In the genomic region with DNA sequence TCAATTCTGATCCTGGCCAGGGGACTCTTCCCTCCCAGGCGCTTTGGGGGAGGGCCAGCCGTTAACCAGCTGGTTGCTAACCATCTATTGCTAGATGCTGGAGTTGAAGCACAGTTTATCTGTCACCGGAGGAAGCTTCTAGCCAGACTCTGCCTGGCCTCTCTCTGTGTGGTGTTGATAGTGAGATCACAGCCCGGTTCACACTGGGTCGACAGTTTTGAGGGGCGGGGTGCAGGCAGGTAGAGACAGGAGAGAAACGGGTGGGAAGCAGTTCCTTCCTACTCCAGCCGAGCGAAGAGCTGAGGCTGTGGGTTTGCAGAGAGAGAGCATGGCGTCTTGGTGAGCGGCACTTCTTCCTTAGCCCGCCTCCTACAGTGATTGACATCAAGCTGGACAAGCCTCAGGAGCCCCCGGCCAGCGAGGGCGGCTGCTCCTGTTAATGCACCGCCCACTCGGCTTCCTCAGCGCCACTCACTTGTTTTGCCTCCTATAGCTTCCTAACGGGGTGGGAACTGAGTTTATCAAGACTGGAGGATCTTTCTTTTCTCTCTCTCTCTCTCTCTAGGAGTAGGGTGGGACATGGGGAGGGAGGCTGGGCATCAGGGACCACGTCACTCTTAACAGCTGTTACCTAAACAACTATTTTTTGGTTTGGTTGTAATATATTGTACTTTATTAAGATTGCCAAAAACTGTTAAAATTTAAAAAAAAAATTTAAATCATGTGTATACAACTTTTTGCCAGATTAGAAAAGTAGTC, we compare ENCODE assay signal across 8 mouse cellular contexts. TPM values are rescaled to one million over a fixed set of nuclear protein-coding genes. Genes with fewer than 3 reads are reported as not detected.
DNase-seq lines count a peak whose midpoint lies in the region; ATAC-seq and TF ChIP-seq lines count a peak whose summit lies in the region.

No protein-coding gene starts in this region.

- H3K9me3 ChIP-seq in forebrain, embryonic 13.5 days (replicated peaks) = no peaks in the 10 kb centered on the region
- H3K9me3 ChIP-seq in lung, embryonic 14.5 days (ENCODE audit: low read depth, low read length) = no peaks in the 10 kb centered on the region
- no peaks in the 10 kb centered on the region for H3K9me3 ChIP-seq in neural tube, embryonic 14.5 days (ENCODE audit: control insufficient read depth, low read length)

- DNase-seq in B cell, adult 2 months = peak; percentile 69 to 72
- DNase-seq in adrenal gland, postnatal 25 days = peak; percentile 78
- DNase-seq in heart, postnatal 14 days = peak; percentile 73 to 84
- DNase-seq in kidney, postnatal 36 days = peak; percentile 79 to 85
- DNase-seq in lung, embryonic 14.5 days = peak; percentile 95
- DNase-seq in testis, postnatal 10 days (ENCODE audit: low spot score) = peak; percentile 81

- peak; percentile 81 for ATAC-seq in forebrain, embryonic 13.5 days
- peak; percentile 96 for ATAC-seq in lung, embryonic 14.5 days (ENCODE audit: insufficient read depth)
- ATAC-seq in neural tube, embryonic 14.5 days (ENCODE audit: low read depth) = peak; percentile 59; the same call in 1 of the 2 replicates

- H3K9ac ChIP-seq in forebrain, embryonic 13.5 days = peak overlapping the region; percentile 65
- peak overlapping the region; percentile 54 for H3K9ac ChIP-seq in lung, embryonic 14.5 days
- 0 out of 2 replicates have a peak overlapping the region, but pooled peaks have one; percentile 11 for H3K9ac ChIP-seq in neural tube, embryonic 14.5 days (replicated peaks; ENCODE audit: low read depth, low read length)

- H3K36me3 ChIP-seq in forebrain, embryonic 13.5 days (ENCODE audit: poor library complexity, severe bottlenecking) = peaks cover 29% of the 10 kb centered on the region
- H3K36me3 ChIP-seq in lung, embryonic 14.5 days (ENCODE audit: insufficient read depth) = no peaks in the 10 kb centered on the region
- H3K36me3 ChIP-seq in neural tube, embryonic 14.5 days (ENCODE audit: control insufficient read depth, insufficient read depth, low read length) = peaks cover 20% of the 10 kb centered on the region; the same call in 1 of the 2 replicates

- TF ChIP-seq CTCF in lung, embryonic 14.5 days (IDR thresholded peaks at IDR 0.05; ENCODE audit: low read depth) = no peak

- peaks cover 18% of the 10 kb centered on the region for H3K4me1 ChIP-seq in forebrain, embryonic 13.5 days
- H3K4me1 ChIP-seq in lung, embryonic 14.5 days (ENCODE audit: insufficient read depth) = peaks cover 6% of the 10 kb centered on the region; the same call in 1 of the 2 replicates
- H3K4me1 ChIP-seq in neural tube, embryonic 14.5 days (ENCODE audit: control insufficient read depth, insufficient read depth, low read length) = peaks cover 12% of the 10 kb centered on the region; the same call in 1 of the 2 replicates

- H3K27ac ChIP-seq in forebrain, embryonic 13.5 days = peak overlapping the region; percentile 61
- H3K27ac ChIP-seq in lung, embryonic 14.5 days (ENCODE audit: low read depth) = peak overlapping the region; percentile 74
- H3K27ac ChIP-seq in neural tube, embryonic 14.5 days (ENCODE audit: low read depth, low read length) = peak overlapping the region; percentile 66; the same call in 1 of the 2 replicates

- no peaks in the 10 kb centered on the region for H3K27me3 ChIP-seq in forebrain, embryonic 13.5 days
- H3K27me3 ChIP-seq in lung, embryonic 14.5 days (ENCODE audit: insufficient read depth, low read length) = no peaks in the 10 kb centered on the region
- H3K27me3 ChIP-seq in neural tube, embryonic 14.5 days (ENCODE audit: control insufficient read depth, insufficient read depth, low read length) = no peaks in the 10 kb centered on the region

- intact Hi-C loops in heart, postnatal 14 days (cut with DNase I) = no loop called here

- H3K4me3 ChIP-seq in forebrain, embryonic 13.5 days = peak overlapping the region; percentile 32
- peak overlapping the region; percentile 41 for H3K4me3 ChIP-seq in lung, embryonic 14.5 days (ENCODE audit: low read depth, low read length)
- H3K4me3 ChIP-seq in neural tube, embryonic 14.5 days (ENCODE audit: low read depth, low read length) = no peak overlapping the region; the same call in 1 of the 2 replicates

- 4% methylated on average over 20 of the region's 20 CpGs for WGBS in forebrain, embryonic 13.5 days
- WGBS in lung, embryonic 14.5 days = 1% methylated on average over 20 of the region's 20 CpGs
- 6% methylated on average over 20 of the region's 20 CpGs for WGBS in neural tube, embryonic 14.5 days

- H3K4me2 ChIP-seq in forebrain, embryonic 13.5 days = peak overlapping the region; percentile 63
- peak overlapping the region; percentile 80 for H3K4me2 ChIP-seq in lung, embryonic 14.5 days
- H3K4me2 ChIP-seq in neural tube, embryonic 14.5 days (ENCODE audit: low read depth, low read length) = peak overlapping the region; percentile 37

RNA-seq across cellular contexts. Expression of a gene that starts 21.0 kb away (rescaled TPM):
- total RNA-seq in adrenal gland, postnatal 25 days (2021) = 40.8 and 43.5 TPM in 2 replicates
- polyA plus RNA-seq in forebrain, embryonic 13.5 days (2015; fragmentation: Nextera tagmentation; extraction: Ambion mirVana) = 47.5 and 55.1 TPM in 2 replicates
- total RNA-seq in heart, postnatal 14 days (2021) = 10 to 100 TPM; 16.7 to 18.6 TPM
- 63.5 and 68.2 TPM in 2 replicates for polyA plus RNA-seq in lung, embryonic 14.5 days (2014; fragmentation: Nextera tagmentation; extraction: Ambion mirVana)
- polyA plus RNA-seq in neural tube, embryonic 14.5 days (2014; fragmentation: Nextera tagmentation; extraction: Ambion mirVana) = 57.3 and 60.6 TPM in 2 replicates

RNA-seq across cellular contexts. Expression of a gene that starts 49.1 kb away (rescaled TPM):
- 9.4 and 18.8 TPM in 2 replicates for total RNA-seq in adrenal gland, postnatal 25 days (2021)
- 3.3 TPM in 1 of 2 replicates, not detected in the other for polyA plus RNA-seq in forebrain, embryonic 13.5 days (2015; fragmentation: Nextera tagmentation; extraction: Ambion mirVana)
- total RNA-seq in heart, postnatal 14 days (2021) = 1 to 10 TPM; 6.6 to 7.1 TPM
- 3.4 TPM in 1 of 2 replicates, not detected in the other for polyA plus RNA-seq in lung, embryonic 14.5 days (2014; fragmentation: Nextera tagmentation; extraction: Ambion mirVana)
- 0.68 and 2.1 TPM in 2 replicates for polyA plus RNA-seq in neural tube, embryonic 14.5 days (2014; fragmentation: Nextera tagmentation; extraction: Ambion mirVana)

RNA-seq across cellular contexts. Expression of a gene that starts 49.3 kb away (rescaled TPM):
- total RNA-seq in adrenal gland, postnatal 25 days (2021) = 43.2 and 174 TPM in 2 replicates
- polyA plus RNA-seq in forebrain, embryonic 13.5 days (2015; fragmentation: Nextera tagmentation; extraction: Ambion mirVana) = 15.7 and 23.3 TPM in 2 replicates
- 10 to 100 TPM; 44.6 to 49.3 TPM for total RNA-seq in heart, postnatal 14 days (2021)
- 35.5 and 44.6 TPM in 2 replicates for polyA plus RNA-seq in lung, embryonic 14.5 days (2014; fragmentation: Nextera tagmentation; extraction: Ambion mirVana)
- polyA plus RNA-seq in neural tube, embryonic 14.5 days (2014; fragmentation: Nextera tagmentation; extraction: Ambion mirVana) = 28.0 and 47.3 TPM in 2 replicates

Comparison
In these comparisons a context has a peak if more than half of its experiments do, and no peak if none do; other contexts are left out.
1. H3K9ac ChIP-seq: peak in every context shown above with its lines; median percentile 65 in forebrain, embryonic 13.5 days; 54 in lung, embryonic 14.5 days; 11 in neural tube, embryonic 14.5 days.